Mouse (Mus musculus) ES-Bruce4 (cell line): ENCODE data around the gene Nfkbiz.

Source experiments
- CTCF ChIP-seq: IDR thresholded peaks from one replicate; pipeline ENCODE4 v1.8.1; 2011; ENCODE audit warnings: low read depth, low read length
- EP300 ChIP-seq: IDR thresholded peaks from 2 replicates; pipeline ENCODE4 v1.6.1; 2011; ENCODE audit warnings: low read depth, low read length; ENCODE audit not compliant: insufficient read depth

DNA sequence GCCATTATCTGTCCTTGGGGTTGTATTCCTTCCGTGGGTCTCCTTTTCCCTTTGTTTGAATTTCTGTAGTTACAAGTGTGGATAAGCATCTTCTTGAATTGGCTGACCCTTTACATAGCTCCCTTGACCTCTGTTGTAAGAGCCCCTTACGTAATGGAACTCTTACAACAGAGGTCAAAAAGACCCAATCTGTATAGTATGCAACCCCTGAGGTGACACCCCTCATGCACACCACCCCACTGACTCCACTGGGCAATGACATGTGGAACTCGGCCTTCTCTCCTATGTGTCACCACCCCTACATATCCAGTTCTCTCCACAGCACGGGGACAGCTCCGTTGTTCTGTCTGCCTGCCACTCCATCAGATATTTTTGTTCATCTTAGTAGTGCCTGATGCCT, 56.9 kb downstream of the Nfkbiz start:
- TF ChIP-seq EP300 (no peak), CTCF (no peak)
